Mouse (Mus musculus): ENCODE data around the gene Galnt2.

DNA sequence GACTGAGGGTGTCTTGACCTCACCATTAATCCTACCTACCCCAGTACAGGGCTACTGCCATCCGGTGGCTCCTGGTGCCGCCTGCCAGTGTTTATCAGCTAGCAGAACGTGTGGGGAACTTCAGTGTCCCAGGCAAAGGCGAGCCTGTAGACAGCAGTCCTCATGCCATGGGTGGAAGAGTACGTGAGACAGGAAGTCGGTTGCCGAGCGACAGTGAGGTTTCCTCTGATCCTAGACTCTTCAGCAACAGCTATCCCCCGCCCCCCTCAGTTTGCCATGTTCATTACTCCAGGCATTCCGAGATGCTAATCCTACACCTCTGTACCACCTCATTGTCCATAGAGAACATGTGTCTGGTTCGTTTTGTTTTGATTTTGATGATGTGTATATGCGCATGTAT, 29.2 kb downstream of the Galnt2 start:
- no peak for TF ChIP-seq POLR2A (IDR thresholded peaks at IDR 0.05; ENCODE audit: borderline replicate concordance, low read depth, low read length)
- TF ChIP-seq CTCF (IDR thresholded peaks at IDR 0.05; ENCODE audit: low read depth, low read length) = no peak

Measured in bone marrow macrophage, adult 2 months (primary cell).